Mouse (Mus musculus): Measurements from ENCODE around the gene Mex3d. TPM values are rescaled to one million over a fixed set of nuclear protein-coding genes. Genes with fewer than 3 reads are reported as not detected.

Mex3d gene
- polyA plus RNA-seq, 1 experiment from 2014 or later: 1.1 TPM

DNA sequence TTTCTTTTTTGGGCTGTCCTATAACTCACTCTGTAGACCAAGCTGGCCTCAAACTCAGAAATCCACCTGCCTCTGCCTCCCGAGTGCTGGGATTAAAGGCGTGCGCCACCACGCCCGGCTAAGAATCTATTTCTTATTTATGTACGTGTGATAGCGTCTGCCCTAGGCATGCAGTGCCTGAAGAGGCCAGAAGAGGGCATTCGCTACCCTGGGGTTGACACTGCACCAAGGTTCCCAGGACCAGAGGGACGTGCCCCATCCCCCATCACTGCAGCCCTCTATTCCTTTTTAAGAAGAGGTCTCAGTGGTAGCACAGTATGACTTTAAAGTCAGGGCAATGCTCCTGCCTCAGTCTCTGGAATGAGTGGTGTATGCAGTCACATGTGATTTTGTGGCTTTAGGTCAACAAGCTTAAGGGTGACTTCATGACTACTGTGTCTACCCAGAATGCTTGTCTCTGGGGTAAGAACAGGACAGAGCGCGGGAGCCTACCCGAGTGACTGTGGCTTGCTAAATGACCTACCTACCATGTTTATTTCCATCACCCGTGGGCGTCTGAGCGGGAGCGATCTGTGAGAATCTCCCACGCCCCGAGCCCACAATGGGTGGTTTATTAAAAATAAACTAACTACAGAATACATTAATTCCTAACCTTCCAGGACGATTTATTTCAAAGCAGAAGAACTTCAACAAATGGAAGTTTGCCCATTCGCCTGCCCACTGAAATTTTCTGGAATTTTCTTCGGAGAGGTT lies 17.3 kb downstream of the Mex3d start:
- no peak for ATAC-seq (ENCODE audit: low read depth)
- H3K4me1 ChIP-seq (replicated peaks): peaks cover 5% of the 10 kb centered on the region; the same call in 1 of the 2 replicates
- H3K4me2 ChIP-seq: no peak overlapping the region
- H3K36me3 ChIP-seq: no peaks in the 10 kb centered on the region
- no peaks in the 10 kb centered on the region for H3K9me3 ChIP-seq (replicated peaks)
- no peak overlapping the region for H3K4me3 ChIP-seq (replicated peaks)
- WGBS (ENCODE audit: insufficient replicate concordance): 64% methylated on average over 21 of the region's 21 CpGs
- H3K27me3 ChIP-seq: peaks cover 61% of the 10 kb centered on the region
- H3K27ac ChIP-seq: no peak overlapping the region
- no peak overlapping the region for H3K9ac ChIP-seq
- DNase-seq: no peak

DNA sequence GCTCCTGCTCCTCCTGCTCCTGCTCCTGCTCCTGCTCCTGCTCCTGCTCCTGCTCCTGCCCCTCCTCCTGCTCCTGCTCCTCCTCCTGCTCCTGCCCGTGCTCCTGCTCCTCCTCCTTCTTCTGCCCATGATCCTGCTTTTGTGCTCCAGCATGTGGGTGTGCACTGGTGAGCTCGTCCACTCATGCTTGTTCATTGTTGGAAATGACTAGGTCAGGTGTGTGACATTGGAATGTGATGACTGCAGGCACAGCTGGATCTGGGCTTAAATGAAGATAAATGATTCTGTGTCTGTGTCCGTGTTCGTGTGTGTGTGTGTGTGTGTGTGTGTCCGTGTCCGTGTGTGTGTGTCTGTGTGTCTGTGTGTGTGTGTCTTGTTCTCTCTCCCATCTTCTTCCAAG lies 19.1 kb downstream of the Mex3d start:
- no peak for ATAC-seq (ENCODE audit: low read depth)
- WGBS (ENCODE audit: insufficient replicate concordance): 78% methylated on average over 6 of the region's 6 CpGs

DNA sequence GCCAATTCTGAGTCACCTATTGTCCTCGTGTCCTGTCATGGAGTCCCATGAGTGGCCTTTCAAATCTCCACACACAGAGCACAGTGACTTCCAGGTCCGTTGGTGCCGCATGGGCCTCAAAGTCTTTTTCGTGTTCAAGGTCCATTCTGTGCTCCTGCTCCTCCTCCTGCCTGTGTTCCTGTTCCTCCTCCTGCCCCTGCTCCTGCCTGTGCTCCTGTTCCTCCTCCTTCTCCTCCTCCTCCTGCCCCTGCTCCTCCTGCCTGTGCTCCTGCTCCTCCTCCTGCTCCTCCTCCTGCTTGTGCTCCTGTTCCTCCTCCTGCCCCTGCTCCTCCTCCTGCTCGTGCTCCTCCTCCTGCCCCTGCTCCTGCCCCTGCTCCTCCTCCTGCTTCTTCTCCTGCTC lies 19.5 kb downstream of the Mex3d start:
- Histone ChIP-seq H3K27ac (no peak overlapping the region), H3K4me2 (no peak overlapping the region), H3K27me3 (peaks cover 78% of the 10 kb centered on the region), H3K9ac (no peak overlapping the region), H3K9me3 (replicated peaks) (no peaks in the 10 kb centered on the region), H3K36me3 (no peaks in the 10 kb centered on the region), H3K4me3 (replicated peaks) (no peak overlapping the region), H3K4me1 (replicated peaks) (peaks cover 5% of the 10 kb centered on the region; the same call in 1 of the 2 replicates)
- WGBS (ENCODE audit: insufficient replicate concordance): 43% methylated on average over 5 of the region's 5 CpGs
- DNase-seq: no peak
- no peak for ATAC-seq (ENCODE audit: low read depth)

More for the DNA sequence above, 19.1 kb downstream of the Mex3d start:
- Histone ChIP-seq H3K4me2 (no peak overlapping the region), H3K9ac (no peak overlapping the region), H3K4me3 (replicated peaks) (no peak overlapping the region), H3K27ac (no peak overlapping the region), H3K4me1 (replicated peaks) (peaks cover 5% of the 10 kb centered on the region; the same call in 1 of the 2 replicates), H3K27me3 (peaks cover 78% of the 10 kb centered on the region), H3K9me3 (replicated peaks) (no peaks in the 10 kb centered on the region), H3K36me3 (no peaks in the 10 kb centered on the region)
- no peak for DNase-seq

DNA sequence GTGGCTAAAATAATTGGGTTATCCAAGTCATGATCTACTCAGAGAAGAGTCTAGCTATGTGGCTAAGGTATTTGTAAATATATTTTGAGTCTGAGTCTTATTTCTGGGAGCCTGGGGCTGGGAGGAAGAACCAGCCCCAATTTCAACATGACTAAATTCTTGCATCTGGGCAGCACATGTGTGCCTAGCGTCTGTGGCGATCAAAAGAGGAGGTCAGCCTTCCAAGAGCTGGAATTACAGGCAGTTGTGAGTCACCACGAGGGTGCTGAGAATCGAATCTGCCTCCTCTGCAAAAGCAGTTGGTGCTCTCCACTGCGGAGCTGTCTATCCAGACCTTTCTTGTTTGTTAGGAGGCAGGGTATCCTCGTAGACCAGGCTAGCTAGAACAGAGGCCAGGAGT lies 21.7 kb downstream of the Mex3d start:
- peaks cover 70% of the 10 kb centered on the region for H3K27me3 ChIP-seq
- DNase-seq: no peak

DNA sequence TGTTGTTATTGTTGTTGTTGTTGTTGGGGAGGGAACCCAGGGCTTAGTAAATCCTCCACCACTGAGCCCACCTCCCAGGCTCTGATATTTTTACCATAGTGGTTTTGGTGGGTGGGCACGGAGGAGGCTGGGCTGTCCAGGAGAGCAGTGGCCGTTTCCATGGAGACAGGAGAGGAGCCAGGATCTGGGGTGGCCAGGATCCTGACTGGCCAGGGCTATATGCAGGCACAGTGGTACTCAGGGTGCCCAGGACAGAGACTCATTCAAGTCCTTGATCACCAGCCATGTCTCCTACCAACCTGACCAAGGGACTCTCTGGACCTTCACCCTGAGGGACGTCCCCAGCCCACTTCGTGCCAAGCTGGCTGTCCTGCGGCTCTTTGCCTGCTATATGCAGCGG lies 23.7 kb downstream of the Mex3d start:
- Histone ChIP-seq H3K9me3 (replicated peaks) (no peaks in the 10 kb centered on the region), H3K27ac (no peak overlapping the region), H3K4me3 (replicated peaks) (no peak overlapping the region), H3K9ac (no peak overlapping the region), H3K4me2 (no peak overlapping the region), H3K27me3 (peaks cover 90% of the 10 kb centered on the region), H3K36me3 (no peaks in the 10 kb centered on the region), H3K4me1 (replicated peaks) (no peaks in the 10 kb centered on the region)
- DNase-seq (no peak), ATAC-seq (ENCODE audit: low read depth) (no peak)
- 46% methylated on average over 6 of the region's 6 CpGs for WGBS (ENCODE audit: insufficient replicate concordance)

More for the DNA sequence above, 21.7 kb downstream of the Mex3d start:
- no peak for ATAC-seq (ENCODE audit: low read depth)
- Histone ChIP-seq H3K4me1 (replicated peaks) (no peaks in the 10 kb centered on the region), H3K4me3 (replicated peaks) (no peak overlapping the region), H3K9me3 (replicated peaks) (no peaks in the 10 kb centered on the region), H3K4me2 (no peak overlapping the region), H3K36me3 (no peaks in the 10 kb centered on the region), H3K9ac (no peak overlapping the region), H3K27ac (no peak overlapping the region)
- WGBS (ENCODE audit: insufficient replicate concordance): 41% methylated on average over 6 of the region's 6 CpGs

DNA sequence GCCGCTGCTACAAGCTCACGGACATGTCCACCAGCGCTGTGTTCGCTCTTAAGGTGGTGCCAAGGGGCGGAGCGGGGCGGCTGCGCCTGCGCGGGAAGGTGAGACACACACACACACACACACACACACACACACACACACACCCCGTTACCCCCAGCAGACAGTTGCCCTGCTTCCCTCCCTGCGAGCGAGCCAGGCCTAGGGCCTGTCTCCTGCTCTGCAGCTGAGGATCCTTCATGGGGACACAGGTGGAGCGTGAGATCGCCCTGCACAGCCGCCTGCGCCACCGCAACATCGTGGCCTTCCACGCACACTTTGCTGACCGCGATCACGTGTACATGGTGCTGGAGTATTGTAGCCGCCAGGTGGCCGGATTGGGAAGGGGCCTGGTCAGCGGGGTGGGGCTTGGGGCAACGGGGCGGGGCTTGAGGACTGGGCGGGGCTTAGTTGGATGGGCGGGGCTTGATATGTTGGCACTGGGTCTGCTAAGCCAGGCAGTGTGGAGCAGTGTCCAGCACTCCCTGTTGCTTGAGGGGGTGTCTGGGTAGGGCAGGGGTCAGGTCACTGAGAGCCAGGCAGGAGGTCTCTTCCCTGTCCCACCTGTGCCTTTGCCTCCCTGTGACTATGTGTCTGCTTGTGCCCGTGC lies 29.3 kb downstream of the Mex3d start:
- DNase-seq: no peak
- peaks cover 92% of the 10 kb centered on the region for H3K27me3 ChIP-seq
- peak overlapping the region; percentile 15; the same call in 1 of the 2 replicates for H3K4me3 ChIP-seq (replicated peaks)

DNA sequence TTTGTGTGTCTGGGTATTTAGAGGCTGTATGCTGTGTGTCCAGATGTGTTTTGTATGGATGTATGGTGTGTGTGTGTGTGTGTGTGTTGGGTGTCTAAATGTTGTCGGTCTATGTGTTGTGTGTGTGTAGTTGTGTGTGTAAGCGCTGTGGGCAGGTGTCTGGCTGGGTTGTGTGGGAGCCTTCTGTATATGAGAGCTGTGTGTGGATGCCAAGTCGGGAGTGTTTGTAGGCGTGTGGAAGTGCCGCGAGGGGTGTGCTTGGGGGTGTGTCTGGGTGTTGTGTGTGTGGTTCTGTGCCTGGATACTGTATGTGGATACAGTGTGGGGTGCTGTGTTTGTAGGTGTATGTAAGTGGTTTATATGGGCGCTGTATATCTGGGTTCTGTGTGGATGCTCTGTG lies 30.1 kb downstream of the Mex3d start:
- Histone ChIP-seq H3K36me3 (no peaks in the 10 kb centered on the region), H3K9ac (no peak overlapping the region), H3K27me3 (peaks cover 92% of the 10 kb centered on the region), H3K27ac (no peak overlapping the region), H3K9me3 (replicated peaks) (no peaks in the 10 kb centered on the region), H3K4me2 (0 out of 2 replicates have a peak overlapping the region, but pooled peaks have one; percentile 33), H3K4me1 (replicated peaks) (peaks cover 26% of the 10 kb centered on the region), H3K4me3 (replicated peaks) (no peak overlapping the region)
- WGBS (ENCODE audit: insufficient replicate concordance): 27% methylated on average over 7 of the region's 7 CpGs
- ATAC-seq (ENCODE audit: low read depth) (no peak), DNase-seq (no peak)

More for the DNA sequence above, 29.3 kb downstream of the Mex3d start:
- Histone ChIP-seq H3K9me3 (replicated peaks) (no peaks in the 10 kb centered on the region), H3K27ac (no peak overlapping the region), H3K4me2 (peak overlapping the region; percentile 33), H3K36me3 (no peaks in the 10 kb centered on the region), H3K9ac (no peak overlapping the region), H3K4me1 (replicated peaks) (peaks cover 19% of the 10 kb centered on the region)
- WGBS (ENCODE audit: insufficient replicate concordance): 9% methylated on average over 31 of the region's 31 CpGs
- no peak for ATAC-seq (ENCODE audit: low read depth)

DNA sequence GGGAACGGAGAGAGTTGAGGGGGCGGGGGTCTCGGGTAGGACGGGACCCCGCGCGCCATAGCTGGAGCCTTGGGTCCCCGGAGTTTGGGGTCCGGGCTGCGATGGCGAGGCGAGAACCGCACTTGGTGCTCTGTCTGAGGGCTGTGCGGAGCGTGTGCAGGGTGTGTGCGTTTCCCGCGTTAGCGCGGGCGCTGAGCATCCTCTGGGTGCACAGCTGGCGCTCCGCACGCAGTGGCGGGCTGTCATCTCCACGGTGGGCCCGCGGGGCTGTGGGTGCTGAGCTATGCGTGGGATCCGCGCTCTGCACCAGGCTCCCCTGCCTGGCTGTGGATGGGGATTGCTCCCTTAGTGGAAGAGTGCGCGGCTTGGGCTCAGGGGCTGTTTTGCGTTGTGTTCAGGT lies 30.7 kb downstream of the Mex3d start:
- Histone ChIP-seq H3K27me3 (peaks cover 96% of the 10 kb centered on the region), H3K4me1 (replicated peaks) (peaks cover 32% of the 10 kb centered on the region), H3K36me3 (no peaks in the 10 kb centered on the region), H3K9ac (no peak overlapping the region), H3K9me3 (replicated peaks) (no peaks in the 10 kb centered on the region), H3K4me3 (replicated peaks) (peak overlapping the region; percentile 30), H3K27ac (no peak overlapping the region), H3K4me2 (peak overlapping the region; percentile 32)
- DNase-seq (no peak), ATAC-seq (ENCODE audit: low read depth) (no peak)
- 3% methylated on average over 34 of the region's 34 CpGs for WGBS (ENCODE audit: insufficient replicate concordance)

DNA sequence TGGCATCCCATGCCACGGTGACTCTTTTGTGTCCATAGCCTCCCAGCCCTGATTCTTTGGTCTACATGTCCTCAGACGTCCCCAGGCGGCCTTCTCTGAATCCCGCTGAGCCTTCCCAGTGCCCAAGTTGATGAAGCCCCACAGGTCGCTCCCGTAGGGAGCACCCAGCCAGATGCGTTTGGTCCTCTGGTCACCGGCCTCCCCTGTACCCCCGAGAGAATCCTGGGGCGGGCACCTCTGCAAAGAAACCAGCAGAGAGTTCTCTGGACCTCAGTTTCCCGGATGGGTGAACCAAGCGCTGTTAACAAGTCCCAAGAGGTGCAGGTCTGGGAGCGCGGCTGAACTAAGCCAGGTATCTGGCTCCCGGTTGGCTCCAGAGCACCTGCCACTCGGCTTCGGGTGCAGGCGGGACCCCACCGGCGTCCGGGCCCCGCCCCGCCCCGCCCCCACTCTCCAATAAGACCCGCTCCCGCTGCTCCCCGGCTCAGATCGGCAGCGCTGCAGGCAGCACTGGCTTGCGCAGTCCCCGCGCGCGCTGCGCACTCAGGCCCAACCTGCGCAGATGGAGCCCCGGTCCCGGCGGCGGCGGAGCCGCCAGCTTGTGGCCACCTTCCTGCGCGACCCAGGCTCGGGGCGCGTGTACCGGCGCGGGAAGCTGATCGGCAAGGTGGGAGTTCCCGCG lies 31.3 kb downstream of the Mex3d start, which contains the start of gene Plk5:
TSS of gene Plk5 (plus strand) at position 459 of the 682 bp plus-strand sequence.
- H3K9me3 ChIP-seq (replicated peaks): no peaks in the 10 kb centered on the region
- H3K27ac ChIP-seq: no peak within 1 kb of the TSS
- peak within 1 kb of the TSS; percentile 32 for H3K4me2 ChIP-seq
- H3K9ac ChIP-seq: no peak within 1 kb of the TSS
- H3K27me3 ChIP-seq: peaks cover 100% of the 10 kb centered on the region
- no peaks in the 10 kb centered on the region for H3K36me3 ChIP-seq
- 2% methylated on average over 52 of the region's 53 CpGs for WGBS (ENCODE audit: insufficient replicate concordance)
- H3K4me3 ChIP-seq (replicated peaks): peak within 1 kb of the TSS; percentile 30
- H3K4me1 ChIP-seq (replicated peaks): peaks cover 35% of the 10 kb centered on the region
- ATAC-seq (ENCODE audit: low read depth): no peak
- no peak for DNase-seq

DNA sequence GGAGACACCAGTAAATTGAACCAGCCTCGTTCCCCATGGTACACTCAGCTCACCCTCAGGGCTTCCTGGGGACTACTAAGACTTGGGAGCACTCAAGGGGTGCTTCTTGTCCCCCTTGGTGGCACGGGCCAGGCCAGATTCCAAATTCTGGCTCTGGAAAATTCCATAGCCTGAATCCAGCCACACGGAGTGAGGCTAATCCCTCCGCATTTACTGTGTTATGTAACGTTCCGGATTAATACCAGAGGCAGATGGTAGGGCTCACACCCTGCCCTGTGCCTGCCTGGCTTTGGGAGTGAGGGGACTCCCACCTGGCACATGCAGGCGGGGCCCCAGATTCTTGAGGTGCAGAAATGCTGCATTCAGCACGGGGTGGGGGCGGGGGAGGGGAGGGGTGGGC lies 32.0 kb downstream of the Mex3d start:
- H3K9ac ChIP-seq: no peak overlapping the region
- ATAC-seq (ENCODE audit: low read depth) (no peak), DNase-seq (no peak)
- H3K4me1 ChIP-seq (replicated peaks): peaks cover 40% of the 10 kb centered on the region
- H3K4me2 ChIP-seq: no peak overlapping the region
- H3K27ac ChIP-seq: no peak overlapping the region
- 13% methylated on average over 9 of the region's 9 CpGs for WGBS (ENCODE audit: insufficient replicate concordance)
- H3K4me3 ChIP-seq (replicated peaks): no peak overlapping the region
- no peaks in the 10 kb centered on the region for H3K9me3 ChIP-seq (replicated peaks)
- H3K36me3 ChIP-seq: no peaks in the 10 kb centered on the region
- H3K27me3 ChIP-seq: peaks cover 100% of the 10 kb centered on the region

DNA sequence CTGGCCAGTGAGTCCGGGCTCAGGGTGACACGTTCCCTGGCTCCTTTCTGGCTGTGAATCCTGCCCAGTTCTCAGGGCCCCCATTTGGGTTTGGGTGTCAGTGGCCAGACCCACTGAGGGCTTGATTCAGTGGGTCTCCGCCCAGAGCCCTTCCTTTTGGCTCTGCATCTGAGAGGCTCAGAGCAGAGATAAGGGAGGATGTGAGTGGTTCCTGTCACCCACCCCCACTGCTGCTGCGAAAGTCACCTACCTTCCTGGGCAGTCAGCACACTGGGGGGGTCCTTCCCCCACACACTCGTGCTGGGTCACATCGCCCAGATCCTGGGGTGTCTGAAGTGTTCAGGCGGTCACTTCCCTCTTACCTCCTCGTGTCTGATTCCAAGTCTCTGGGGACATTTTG lies 34.7 kb downstream of the Mex3d start:
- Histone ChIP-seq H3K27me3 (peaks cover 99% of the 10 kb centered on the region), H3K36me3 (no peaks in the 10 kb centered on the region), H3K4me1 (replicated peaks) (peaks cover 53% of the 10 kb centered on the region), H3K9me3 (replicated peaks) (no peaks in the 10 kb centered on the region), H3K27ac (no peak overlapping the region), H3K4me2 (no peak overlapping the region), H3K9ac (0 out of 2 replicates have a peak overlapping the region, but pooled peaks have one; percentile 9), H3K4me3 (replicated peaks) (no peak overlapping the region)
- ATAC-seq (ENCODE audit: low read depth) (no peak), DNase-seq (no peak)
- WGBS (ENCODE audit: insufficient replicate concordance): 20% methylated on average over 8 of the region's 8 CpGs

All from liver, embryonic 13.5 days (tissue).